Mouse (Mus musculus): ENCODE measurements around the gene Ubl3.

Ubl3 gene

DNA sequence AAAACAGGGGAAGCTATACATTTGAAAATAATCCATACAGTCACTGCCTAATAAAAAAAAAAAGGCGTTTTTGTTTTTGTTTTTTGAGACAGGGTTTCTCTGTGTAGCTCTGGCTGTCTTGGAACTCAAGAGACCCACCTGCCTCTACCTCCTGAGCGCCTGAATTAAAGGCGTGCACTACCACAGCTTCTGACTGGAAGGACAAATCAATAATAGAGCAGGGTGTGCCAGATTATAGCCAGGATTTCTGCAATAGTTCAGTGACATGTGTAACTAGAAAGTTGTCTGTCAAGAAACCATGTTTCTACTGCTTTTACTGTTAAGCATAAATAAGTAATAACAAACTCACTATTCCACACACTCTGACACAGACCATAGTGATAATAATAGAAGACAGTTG is 30.2 kb downstream of the Ubl3 start:
- TF ChIP-seq GATA4 (IDR thresholded peaks at IDR 0.05; ENCODE audit: insufficient replicate concordance, low read length), result no peak

DNA sequence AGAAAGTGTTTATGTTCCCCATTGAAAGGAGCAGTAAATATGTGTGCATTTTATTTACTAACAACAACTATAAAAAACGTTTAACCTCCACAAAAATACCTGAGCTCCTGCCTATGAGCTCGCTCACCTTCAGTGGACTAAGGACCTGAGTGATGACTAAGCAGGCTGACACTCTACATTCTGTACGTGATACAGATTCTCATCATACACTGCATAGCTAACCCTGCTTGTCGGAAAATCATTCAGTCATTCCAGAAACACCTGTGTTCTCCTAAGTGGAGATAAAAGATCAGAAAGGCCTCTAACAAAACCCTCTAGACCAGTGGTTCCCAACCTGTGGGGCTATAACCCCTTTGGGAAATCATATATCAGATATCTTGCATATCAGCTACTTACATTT is 35.1 kb downstream of the Ubl3 start:
- TF ChIP-seq GATA4 (IDR thresholded peaks at IDR 0.05; ENCODE audit: insufficient replicate concordance, low read length), result no peak

DNA sequence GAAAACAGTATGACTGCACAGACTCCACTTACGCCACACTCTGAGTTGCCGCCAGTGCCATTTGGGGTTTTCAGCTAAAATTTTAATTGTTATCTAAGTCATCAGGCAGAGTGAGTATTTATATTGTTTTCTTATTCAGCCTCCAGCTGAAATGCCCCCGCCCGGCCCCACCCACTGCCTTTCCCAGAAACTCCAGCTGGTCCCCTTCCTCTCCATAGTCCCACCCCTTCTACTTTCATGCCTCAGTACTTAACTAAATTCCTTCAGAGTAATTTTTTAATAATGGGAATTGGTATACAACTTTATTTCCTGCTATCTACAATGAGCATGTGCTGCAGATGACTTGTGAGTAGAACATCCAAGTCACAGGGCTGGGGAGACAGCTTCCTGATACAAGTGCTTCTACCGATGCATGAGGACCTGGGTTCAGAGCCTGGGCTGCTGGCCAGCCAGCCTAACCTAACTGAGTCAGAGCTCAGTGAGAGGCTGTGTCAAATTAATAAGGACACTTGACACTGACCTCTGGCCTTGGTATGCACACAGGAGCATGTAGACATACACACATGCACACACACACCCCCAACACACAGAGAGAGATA is 40.4 kb downstream of the Ubl3 start:
- TF ChIP-seq GATA4 (IDR thresholded peaks at IDR 0.05; ENCODE audit: insufficient replicate concordance, low read length), result no peak

DNA sequence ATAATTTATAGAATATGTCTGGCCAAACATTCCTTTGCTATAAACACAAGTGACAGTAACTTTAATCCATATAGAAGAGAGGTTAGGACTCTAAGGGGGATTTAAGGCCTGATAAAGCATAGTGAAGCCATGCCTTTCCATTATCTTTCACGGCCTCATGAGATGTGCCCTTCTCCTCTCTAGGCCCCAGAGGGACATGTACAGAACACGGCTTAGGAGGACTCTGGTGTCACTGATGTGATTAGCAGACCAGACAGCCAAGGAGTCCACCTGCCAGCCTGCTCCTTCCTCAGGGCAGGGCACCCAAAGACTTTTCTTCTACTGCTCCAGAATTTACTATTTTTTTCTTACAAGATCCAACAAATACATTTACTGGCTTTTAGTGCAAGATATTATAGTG is 42.3 kb downstream of the Ubl3 start:
- no peak for TF ChIP-seq GATA4 (IDR thresholded peaks at IDR 0.05; ENCODE audit: insufficient replicate concordance, low read length)

DNA sequence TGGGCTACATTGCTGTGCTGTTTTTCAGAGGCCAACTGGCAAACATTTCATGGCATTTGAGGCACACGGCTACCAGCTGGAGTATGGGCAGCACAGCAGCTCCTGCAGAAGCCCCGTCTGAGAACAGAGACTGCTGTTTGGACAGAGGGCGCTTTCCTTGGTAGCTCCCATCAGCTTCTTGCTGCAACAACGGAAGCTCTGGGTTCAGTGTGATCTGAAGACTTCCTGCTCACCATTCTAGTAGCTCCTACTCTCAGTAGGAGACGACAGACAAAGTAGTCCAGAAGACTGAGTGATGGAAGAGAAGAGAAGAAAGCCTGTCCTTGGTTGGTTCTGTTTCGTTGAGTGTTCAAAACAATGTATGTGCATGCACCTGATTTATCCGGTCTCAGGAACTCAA is 42.9 kb downstream of the Ubl3 start:
- TF ChIP-seq GATA4 (IDR thresholded peaks at IDR 0.05; ENCODE audit: insufficient replicate concordance, low read length), result no peak

DNA sequence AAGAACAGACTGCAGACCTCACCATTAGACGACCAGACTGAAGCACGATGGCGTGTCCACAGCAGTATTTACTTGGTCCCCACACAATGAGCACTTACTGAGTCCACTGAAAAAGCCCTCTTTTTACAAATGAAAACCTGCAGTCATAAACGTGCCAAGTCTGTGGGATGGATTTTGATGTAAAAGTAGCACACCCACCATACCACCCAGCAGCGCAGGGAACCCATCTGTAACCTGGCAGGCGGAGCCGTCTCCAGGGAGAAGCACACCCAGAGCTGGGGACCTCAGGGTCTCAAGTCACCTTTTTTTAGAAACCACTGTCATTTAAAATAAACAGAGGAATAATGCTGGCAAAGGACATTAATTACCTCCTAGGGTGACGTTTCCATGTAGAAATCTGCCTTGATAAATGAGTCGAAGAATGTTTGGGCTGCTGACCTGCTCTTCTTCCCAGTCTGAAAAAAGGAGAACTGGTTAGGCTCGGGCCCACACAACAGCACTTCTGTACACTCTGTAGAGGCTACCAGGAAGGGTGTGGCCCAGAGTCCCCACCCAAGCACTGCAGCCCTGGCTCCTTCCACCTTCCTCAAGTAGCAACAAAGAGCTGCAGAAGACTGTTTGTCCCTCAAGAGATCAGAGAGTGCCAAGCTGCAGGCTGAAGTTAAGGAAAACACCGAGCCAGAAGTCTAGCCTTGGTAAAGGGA is 43.5 kb downstream of the Ubl3 start:
- no peak for TF ChIP-seq GATA4 (IDR thresholded peaks at IDR 0.05; ENCODE audit: insufficient replicate concordance, low read length)

DNA sequence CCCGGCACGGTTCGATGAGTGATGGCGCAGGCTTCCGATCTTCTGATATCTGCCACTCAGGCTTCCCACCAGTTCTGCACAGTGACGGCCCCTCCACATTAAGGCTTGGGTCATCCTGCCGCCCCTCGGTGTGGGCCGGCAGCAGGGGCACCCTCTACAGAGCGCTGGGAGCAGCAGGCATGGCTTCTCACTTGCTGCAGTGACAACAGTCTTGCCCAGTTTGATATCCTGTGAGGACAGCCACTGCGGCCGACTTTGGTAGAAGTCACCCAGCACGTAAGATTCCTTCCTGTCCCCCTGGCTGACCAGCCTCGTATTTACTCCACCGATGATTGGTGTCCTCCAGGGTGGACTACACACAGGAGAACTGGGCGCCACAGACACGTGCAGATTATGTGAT is 47.2 kb downstream of the Ubl3 start:
- no peak for TF ChIP-seq GATA4 (IDR thresholded peaks at IDR 0.05; ENCODE audit: insufficient replicate concordance, low read length)

DNA sequence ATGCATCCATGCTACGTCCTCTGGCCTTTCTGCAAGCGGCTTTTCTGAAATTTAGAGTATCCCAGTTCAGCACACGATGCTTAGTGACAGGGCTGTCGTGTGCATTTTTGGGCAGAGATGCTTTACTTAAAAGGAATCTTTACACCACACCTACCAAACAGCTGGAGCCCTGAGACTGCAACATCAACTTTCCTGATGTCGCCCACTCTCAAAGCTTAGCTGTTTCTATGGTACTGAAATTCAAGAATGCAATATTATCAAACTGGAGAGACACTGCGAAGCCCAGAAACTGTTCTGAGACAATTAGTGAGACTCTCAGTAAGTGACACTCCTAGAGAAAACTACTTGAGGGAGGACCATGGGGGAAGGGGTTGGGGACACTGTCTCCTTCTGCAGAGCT is 50.4 kb downstream of the Ubl3 start:
- TF ChIP-seq GATA4 (IDR thresholded peaks at IDR 0.05; ENCODE audit: insufficient replicate concordance, low read length), result no peak

DNA sequence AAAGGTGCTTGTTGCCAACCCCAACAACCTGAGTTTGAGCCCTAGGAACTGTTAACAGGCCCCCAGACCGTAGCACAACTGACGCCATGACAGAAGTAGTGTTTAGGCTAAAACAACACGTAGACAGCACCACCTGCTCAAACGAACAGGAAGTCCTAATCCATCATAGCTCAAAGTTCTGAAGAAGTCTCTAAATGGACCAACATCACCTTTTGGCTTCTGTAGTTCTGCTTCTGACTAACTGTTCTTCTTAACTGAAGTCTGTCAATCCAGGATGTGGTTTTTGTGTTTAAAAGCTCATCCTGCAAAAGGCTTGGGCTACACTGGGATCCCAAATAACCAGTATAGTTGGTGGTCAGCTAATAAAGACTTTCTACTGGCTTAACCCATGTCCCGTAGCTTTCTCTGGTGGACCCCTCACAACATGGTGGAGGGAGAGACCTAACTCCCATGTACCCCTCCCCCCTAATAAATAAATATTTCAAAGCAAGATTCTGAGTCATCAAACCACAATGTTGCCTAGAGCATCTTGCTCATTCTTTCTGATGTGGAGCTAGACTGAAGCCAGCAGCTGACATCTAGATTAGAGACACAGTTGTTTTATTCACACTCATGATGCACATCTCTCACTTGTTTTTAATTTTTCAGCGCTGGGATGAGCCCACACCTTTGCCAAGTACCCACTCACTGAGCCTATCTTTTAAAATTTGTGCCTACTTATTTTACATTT is 51.2 kb downstream of the Ubl3 start:
- TF ChIP-seq GATA4 (IDR thresholded peaks at IDR 0.05; ENCODE audit: insufficient replicate concordance, low read length), result no peak

DNA sequence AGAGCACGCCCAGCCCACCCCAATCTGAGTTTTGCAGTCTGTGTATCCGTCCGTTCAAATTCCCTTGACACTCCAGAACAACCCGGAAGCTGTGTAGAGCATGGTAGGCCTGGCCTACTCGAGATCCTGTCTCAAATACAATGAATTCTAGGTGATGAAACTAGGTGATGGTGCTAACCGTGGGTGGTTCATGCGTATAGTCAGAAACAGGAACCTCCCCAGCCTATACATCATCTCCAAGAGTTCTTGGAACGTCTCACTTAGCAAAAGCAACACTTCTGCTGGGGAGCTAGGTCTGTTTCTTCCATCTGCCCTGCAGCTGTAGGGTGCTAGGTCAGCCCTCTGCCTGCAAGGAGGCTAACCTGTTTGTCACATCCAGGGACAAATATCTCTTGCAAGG is 52.1 kb downstream of the Ubl3 start:
- no peak for TF ChIP-seq GATA4 (IDR thresholded peaks at IDR 0.05; ENCODE audit: insufficient replicate concordance, low read length)

DNA sequence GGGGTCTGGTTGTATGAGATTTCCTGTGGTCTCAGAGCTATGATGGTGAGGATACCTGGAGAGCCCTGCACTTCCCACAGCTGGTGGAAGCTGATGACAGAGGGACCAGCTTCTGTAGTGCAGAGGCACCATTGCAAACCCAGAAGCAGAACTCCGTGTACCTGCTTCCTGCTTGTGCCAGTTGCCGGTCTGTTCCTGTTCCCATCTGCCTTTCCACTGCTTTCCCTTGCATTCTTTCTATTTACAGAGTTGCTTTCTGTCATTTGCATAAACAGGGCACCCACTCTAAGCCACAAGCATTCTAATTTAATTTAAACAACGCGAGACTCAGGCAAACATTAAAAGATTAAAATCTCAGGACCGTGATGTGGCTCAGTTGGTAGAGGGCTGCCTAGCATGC is 53.0 kb downstream of the Ubl3 start:
- no peak for TF ChIP-seq GATA4 (IDR thresholded peaks at IDR 0.05; ENCODE audit: insufficient replicate concordance, low read length)

DNA sequence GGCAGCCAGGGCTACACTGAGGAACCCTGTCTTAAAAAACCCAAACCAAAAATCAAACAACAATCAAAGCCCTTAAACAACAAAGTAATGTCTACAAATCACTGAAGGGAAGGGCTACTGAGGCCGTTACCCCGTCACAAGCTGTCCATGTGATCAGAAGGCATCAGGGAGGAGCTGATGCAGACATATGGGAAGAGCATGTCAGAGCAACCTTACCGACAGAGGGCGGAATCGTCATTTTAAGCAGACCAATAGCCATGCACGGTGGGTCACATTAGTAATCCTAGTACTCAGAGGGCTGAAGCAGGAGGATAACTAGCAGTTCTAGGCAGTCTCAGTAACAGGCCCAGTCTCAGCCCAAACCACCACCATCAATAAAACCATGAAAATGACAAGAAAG is 56.6 kb downstream of the Ubl3 start:
- TF ChIP-seq GATA4 (IDR thresholded peaks at IDR 0.05; ENCODE audit: insufficient replicate concordance, low read length), result no peak

DNA sequence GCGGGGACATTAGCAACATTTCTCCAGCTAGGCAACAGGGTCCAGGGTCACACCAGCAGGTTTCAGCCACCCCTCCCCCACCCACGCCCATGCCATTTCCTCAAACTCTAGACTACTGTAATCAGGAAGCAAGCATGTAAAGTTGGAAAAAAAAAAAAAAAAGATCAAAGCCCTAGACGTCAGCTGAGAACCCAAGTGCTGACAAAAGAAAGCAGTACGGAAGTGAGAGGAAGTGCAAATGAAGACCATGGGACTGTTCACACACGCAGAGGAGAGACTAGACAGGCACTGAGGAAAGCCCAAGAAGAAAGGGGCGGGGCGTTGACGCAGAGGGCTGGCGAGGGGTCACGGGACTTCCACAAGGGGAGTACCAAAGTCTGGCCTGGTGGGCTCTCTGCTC is 57.4 kb downstream of the Ubl3 start:
- TF ChIP-seq GATA4 (IDR thresholded peaks at IDR 0.05; ENCODE audit: insufficient replicate concordance, low read length), result no peak

DNA sequence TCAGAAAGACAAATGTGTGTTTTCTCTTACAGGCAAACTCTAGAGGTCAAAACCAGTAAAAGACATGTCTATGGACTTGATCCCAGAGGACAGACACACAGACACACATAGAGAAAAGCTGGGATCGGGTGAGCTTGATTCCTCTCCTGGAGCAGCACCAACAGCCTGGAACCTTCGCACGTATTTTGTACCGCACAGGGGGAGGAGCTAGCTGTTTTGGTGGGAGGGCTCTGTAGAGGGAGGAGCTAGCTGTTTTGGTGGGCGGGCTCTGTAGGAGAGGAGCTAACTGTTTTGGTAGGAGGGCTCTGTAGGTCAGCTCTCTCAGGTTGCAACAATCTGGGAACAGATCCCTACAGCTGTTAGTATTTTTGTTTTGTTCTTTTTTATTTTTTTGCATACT is 58.3 kb downstream of the Ubl3 start:
- no peak for TF ChIP-seq GATA4 (IDR thresholded peaks at IDR 0.05; ENCODE audit: insufficient replicate concordance, low read length)

DNA sequence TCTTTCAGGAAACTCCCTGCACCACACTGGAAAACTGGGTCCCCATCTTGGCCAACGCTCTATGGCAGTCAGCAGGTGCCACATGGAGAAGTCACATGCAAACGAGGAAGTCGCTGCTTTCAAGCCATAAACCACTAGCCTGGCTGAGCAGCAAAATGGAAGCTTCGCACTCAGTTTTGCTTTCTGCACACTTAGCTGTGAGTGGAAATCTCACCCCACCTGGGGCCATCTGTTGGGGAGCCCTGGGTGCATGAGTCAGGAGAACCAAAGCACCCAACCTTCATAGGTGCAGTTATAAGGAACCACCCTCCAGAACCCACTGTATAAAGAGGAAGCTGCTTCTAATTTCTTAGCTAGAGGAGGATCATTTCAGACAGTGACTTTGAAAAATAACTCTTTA is 59.6 kb downstream of the Ubl3 start:
- TF ChIP-seq GATA4 (IDR thresholded peaks at IDR 0.05; ENCODE audit: insufficient replicate concordance, low read length), result no peak

DNA sequence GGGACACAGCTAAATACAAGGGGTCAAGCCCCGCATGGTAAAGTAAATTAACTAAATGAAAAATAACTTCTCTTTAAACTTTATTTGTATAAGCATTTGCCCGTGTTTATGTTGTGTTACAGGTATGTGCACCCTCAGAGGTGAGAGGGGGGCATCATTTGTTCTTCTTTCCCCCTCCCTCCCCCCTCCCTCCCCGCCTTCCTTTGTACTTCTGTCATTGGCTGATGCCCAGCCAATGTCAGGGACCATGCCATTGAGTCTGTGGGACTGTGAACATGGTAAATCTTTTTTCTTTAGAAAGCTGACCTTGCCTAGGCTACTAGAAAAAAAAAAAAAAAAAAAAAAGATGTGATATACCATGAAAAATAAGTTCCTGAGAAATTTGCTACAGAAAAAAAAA is 62.2 kb downstream of the Ubl3 start:
- no peak for TF ChIP-seq GATA4 (IDR thresholded peaks at IDR 0.05; ENCODE audit: insufficient replicate concordance, low read length)
